Mouse (Mus musculus) limb, embryonic 11.5 days (tissue): ENCODE measurements around the gene Rexo1. TPM values are rescaled to one million over a fixed set of nuclear protein-coding genes. Genes with fewer than 3 reads are reported as not detected.
"Not testable (repeated sequence)": the region's sequence is repeated elsewhere in the genome, so short reads cannot be mapped to it uniquely, and the experiment has no call there.

ENCODE experiments used
- ATAC-seq: fragments of 200-750 bp; cut with Nextera tagmentation; 2 replicates; pipeline ENCODE4 v1.8.0; 2017; ENCODE audit warnings: low read depth; ENCODE audit not compliant: insufficient number of reproducible peaks, low FRiP score, low TSS enrichment
- DNase-seq: peaks from one replicate; pipeline ENCODE4 v3.0.0-alpha.2; 2015; ENCODE audit warnings: low spot score
- H3K27ac ChIP-seq: fragments of 300-500 bp; sonication (generic); replicated peaks from 2 replicates; pipeline ENCODE4 v1.5.1; 2014; ENCODE audit warnings: low read depth, mild to moderate bottlenecking, low read length
- H3K27me3 ChIP-seq: fragments of 300-500 bp; sonication (generic); 2 replicates; pipeline ENCODE4 v1.6.1; 2014; ENCODE audit warnings: mild to moderate bottlenecking, low read length, mixed read lengths; ENCODE audit not compliant: control insufficient read depth, insufficient read depth
- H3K36me3 ChIP-seq: fragments of 300-500 bp; sonication (generic); 2 replicates; pipeline ENCODE4 v1.6.1; 2014; ENCODE audit warnings: mild to moderate bottlenecking, low read length, moderate library complexity, mixed read lengths; ENCODE audit not compliant: control insufficient read depth, insufficient read depth
- H3K4me1 ChIP-seq: fragments of 300-500 bp; sonication (generic); 2 replicates; pipeline ENCODE4 v1.6.1; 2014; ENCODE audit warnings: low read length, mixed read lengths; ENCODE audit not compliant: control insufficient read depth, insufficient read depth
- H3K4me2 ChIP-seq: fragments of 300-500 bp; sonication (generic); 2 replicates; pipeline ENCODE4 v1.6.1; 2014; ENCODE audit warnings: low read depth, mild to moderate bottlenecking, moderate library complexity; ENCODE audit not compliant: severe bottlenecking
- H3K4me3 ChIP-seq: fragments of 300-500 bp; sonication (generic); 2 replicates; pipeline ENCODE4 v1.5.1; 2014; ENCODE audit warnings: low read depth, low read length
- H3K9ac ChIP-seq: fragments of 300-500 bp; sonication (generic); 2 replicates; pipeline ENCODE4 v1.6.1; 2014; ENCODE audit warnings: mild to moderate bottlenecking, low read length
- H3K9me3 ChIP-seq: fragments of 300-500 bp; sonication (generic); 2 replicates; pipeline ENCODE4 v1.6.1; 2016; ENCODE audit warnings: low read length; ENCODE audit not compliant: control insufficient read depth
- WGBS: fragments of 180-500 bp; shearing (Covaris S2); extraction: QIAGEN DNeasy Blood & Tissue Kit; methylation state at CpG from one replicate; pipeline ENCODE4 v1.1.7; 2014; 5-methylcytosine and 5-hydroxymethylcytosine counted together
- polyA plus RNA-seq: library from polyadenylated mRNA; unstranded; fragments of >200 nt; fragmentation: Nextera tagmentation; extraction: Ambion mirVana; gene quantifications from 2 replicates; pipeline ENCODE4 v1.2.1, GENCODE M21; 2014

Gene Rexo1
- polyA plus RNA-seq = 27.2 and 32.6 TPM in 2 replicates

DNA sequence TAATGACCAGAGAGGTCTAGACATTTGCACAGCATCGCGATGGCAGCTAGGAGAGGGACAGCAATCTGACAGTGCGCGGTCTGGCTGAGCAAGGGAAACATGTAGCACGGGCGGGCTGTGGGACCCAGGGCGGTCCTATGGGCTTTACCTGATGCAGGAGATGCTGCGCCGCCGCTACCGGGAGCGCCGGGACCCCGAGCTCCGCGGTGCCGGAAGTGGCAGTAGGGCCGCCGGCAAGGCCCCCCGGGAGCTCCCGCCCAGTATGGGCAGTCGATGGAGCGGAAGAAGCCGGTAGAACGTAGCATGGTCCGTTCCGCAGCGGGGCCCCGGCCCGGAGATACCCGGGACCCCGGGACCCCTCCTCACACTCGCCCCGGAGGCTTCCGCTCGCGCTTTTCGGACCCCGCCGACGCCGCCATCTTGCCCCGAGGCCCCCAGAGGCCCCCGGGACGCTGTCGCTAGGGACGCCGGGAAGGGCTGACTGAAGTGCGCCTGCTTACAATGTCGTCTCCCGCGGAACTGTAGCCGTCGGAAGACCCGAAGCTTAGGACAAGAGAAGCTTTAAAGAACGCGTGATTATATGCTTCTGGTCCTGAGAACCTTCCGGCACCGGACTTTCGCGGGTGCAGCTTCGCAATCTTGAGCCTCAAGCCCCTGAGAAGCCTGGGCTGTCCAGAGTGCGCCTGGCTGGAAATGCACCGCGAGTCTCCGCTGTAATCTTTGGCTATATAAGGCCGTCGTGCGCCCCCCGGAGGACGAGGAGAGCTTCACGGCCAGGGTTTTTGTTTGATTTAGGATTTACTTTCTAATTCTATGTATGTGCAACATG is at the start of gene Rexo1:
Gene Rexo1 (minus strand): TSS at position 445 of the 829 bp plus-strand sequence.
- H3K27ac ChIP-seq = peak within 1 kb of the TSS; percentile 48
- H3K4me3 ChIP-seq = peak within 1 kb of the TSS; percentile 95
- DNase-seq = peak; percentile 97
- ATAC-seq = peak; percentile 78
- H3K27me3 ChIP-seq = no peaks in the 10 kb centered on the region
- peaks cover 9% of the 10 kb centered on the region for H3K4me1 ChIP-seq
- peak within 1 kb of the TSS; percentile 75 for H3K4me2 ChIP-seq
- WGBS = under 1% methylated on average over 72 of the region's 72 CpGs
- H3K9me3 ChIP-seq = no peaks in the 10 kb centered on the region
- peak within 1 kb of the TSS; percentile 79 for H3K9ac ChIP-seq
- H3K36me3 ChIP-seq = peaks cover 3% of the 10 kb centered on the region; the same call in 1 of the 2 replicates

DNA sequence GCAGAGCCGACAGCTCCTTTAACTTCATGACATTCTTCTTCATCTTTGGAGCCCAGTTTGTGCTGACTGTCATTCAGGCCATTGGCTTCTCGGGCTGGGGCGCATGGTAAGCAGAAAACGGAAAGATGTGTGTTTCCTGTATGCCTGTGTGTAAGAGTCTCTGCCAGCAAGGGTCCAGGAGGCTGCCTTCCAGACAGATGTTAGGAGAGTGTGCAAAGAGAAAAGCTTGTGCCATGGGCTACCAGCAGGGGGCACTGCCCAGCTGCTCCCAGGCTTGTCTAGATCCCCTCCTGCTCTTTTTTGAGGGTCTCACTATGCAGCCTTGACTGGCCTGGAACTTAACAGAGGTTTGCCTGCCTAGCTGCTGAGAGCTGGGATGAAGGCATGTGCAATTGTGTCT is 49.7 kb upstream of the Rexo1 start:
- Histone ChIP-seq H3K4me2 (no peak overlapping the region), H3K9me3 (no peaks in the 10 kb centered on the region), H3K4me3 (no peak overlapping the region), H3K4me1 (no peaks in the 10 kb centered on the region), H3K27me3 (no peaks in the 10 kb centered on the region), H3K27ac (no peak overlapping the region), H3K36me3 (peaks cover 37% of the 10 kb centered on the region), H3K9ac (no peak overlapping the region)
- WGBS = 77% methylated on average over 4 of the region's 4 CpGs
- ATAC-seq (no peak), DNase-seq (peak; percentile 72)

DNA sequence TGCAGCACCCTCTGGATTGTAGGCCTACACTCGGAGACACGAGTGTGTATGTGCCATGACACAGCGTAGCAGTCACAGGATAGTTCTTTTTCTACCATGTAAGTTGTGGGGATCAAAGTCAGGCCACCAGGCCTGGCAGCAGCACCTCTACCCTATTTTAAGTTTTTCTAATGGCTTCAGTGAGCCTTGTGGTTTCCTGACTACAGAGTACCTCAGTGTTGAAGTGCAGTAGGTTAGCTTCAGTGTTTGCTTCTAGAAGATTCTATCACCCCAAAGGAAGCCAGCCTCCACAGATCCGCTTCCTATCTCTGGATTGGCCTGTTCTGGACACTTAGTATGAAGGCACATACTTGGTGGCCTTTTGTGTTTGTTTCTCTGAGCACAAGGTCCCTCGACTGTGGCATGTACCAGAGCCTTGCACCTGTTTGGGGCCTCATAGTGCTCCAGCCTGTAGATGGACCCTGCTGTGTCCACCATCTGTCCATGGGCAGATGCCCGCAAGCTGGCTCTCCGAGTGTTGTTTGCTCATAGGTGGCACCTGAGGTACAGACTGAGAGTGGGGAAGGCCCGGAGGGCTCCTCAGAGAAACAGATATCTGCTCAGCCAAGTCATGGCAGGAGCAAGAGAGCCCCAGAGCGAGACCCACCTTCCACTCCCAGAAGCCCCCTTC is 48.9 kb upstream of the Rexo1 start:
- 92% methylated on average over 9 of the region's 9 CpGs for WGBS
- H3K27ac ChIP-seq = no peak overlapping the region
- peaks cover 34% of the 10 kb centered on the region for H3K36me3 ChIP-seq
- H3K4me1 ChIP-seq = no peaks in the 10 kb centered on the region
- no peaks in the 10 kb centered on the region for H3K27me3 ChIP-seq
- ATAC-seq (no peak), DNase-seq (no peak)
- H3K9me3 ChIP-seq = no peaks in the 10 kb centered on the region
- no peak overlapping the region for H3K9ac ChIP-seq
- 0 out of 2 replicates have a peak overlapping the region, but pooled peaks have one; percentile 1 for H3K4me3 ChIP-seq
- no peak overlapping the region for H3K4me2 ChIP-seq

DNA sequence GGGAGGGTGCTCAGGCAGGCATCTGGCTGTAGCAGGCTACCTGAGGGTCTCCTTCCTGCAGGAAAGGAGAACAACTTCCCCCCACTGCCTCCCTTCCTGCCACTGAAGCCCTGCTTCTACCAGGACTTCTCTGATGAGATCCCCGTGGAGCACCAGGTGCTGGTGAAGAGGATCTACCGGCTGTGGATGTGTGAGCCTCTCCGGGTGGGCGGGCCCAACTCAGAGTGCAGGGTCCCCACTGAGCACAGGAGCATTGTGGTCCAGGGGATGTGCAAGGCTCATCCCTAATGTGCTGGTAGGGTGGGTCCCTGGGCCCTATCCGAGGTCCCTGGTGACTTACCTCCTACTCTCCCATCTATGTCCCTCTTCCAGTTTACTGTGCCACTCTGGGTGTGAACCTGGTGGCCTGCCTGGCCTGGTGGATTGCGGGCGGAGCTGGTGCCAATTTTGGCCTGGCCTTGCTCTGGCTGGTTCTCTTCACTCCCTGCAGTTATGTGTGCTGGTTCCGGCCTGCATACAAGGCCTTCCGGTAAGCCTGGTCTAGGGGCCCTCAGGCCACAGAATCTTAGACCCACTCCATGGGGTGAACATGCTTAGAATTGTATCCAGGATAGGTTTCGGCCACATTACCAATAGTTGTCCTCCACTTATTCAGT is 48.0 kb upstream of the Rexo1 start:
- no peak for ATAC-seq
- H3K4me1 ChIP-seq = 0 out of 2 replicates have a peak, but pooled peaks cover under 1% of the 10 kb centered on the region
- DNase-seq = no peak
- H3K4me2 ChIP-seq = no peak overlapping the region
- WGBS = 89% methylated on average over 10 of the region's 10 CpGs
- H3K9ac ChIP-seq = no peak overlapping the region
- peaks cover 28% of the 10 kb centered on the region for H3K36me3 ChIP-seq
- H3K4me3 ChIP-seq = no peak overlapping the region
- no peaks in the 10 kb centered on the region for H3K27me3 ChIP-seq
- H3K9me3 ChIP-seq = no peaks in the 10 kb centered on the region
- no peak overlapping the region for H3K27ac ChIP-seq

DNA sequence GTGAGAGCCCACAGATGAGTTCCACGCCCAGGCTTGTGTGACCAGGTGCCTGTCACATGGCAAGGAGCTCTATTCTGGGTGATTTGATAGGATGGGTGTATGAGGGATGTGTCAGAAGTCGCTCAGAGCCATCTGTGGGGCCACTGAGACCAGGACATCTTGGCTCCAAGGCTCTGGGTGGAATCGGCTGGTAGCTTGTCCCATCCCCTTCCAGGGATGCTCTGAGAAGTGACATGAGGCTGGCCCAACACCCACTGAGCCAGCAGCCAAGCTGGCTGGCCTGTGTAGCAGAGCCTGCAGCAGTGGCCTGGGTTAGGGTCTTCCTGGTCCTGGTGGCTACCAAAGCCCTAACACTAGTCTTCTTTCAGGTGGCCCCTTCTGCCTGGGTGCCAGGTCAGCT is 47.1 kb upstream of the Rexo1 start:
- Histone ChIP-seq H3K27me3 (no peaks in the 10 kb centered on the region), H3K9ac (no peak overlapping the region), H3K9me3 (no peaks in the 10 kb centered on the region), H3K27ac (no peak overlapping the region), H3K4me3 (no peak overlapping the region), H3K36me3 (peaks cover 25% of the 10 kb centered on the region), H3K4me2 (no peak overlapping the region), H3K4me1 (peaks cover 8% of the 10 kb centered on the region)
- DNase-seq (no peak), ATAC-seq (no peak)
- 87% methylated on average over 3 of the region's 3 CpGs for WGBS

DNA sequence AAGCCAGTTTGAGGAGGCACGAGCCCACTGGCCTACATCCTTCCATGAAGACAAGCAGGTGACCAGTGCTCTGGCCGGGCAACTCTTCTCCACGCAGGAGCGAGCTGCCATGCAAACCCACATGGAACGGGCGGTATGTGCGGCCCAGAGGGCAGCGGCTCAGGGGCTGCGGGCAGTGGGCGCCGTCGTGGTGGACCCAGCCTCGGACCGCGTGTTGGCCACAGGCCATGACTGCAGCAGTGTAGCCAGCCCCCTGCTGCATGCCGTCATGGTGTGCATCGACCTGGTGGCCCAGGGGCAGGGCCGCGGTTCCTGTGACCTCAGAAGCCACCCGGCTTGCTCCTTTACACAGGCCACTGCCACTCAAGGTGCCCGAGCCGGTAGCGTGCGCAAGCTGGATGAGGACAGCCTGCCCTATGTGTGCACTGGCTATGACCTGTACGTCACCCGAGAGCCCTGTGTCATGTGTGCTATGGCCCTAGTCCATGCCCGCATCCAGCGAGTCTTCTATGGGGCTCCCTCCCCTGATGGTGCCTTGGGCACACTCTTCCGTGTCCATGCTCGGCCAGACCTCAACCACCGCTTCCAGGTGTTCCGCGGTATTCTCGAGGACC is 45.5 kb upstream of the Rexo1 start:
- Histone ChIP-seq H3K27me3 (no peaks in the 10 kb centered on the region), H3K4me1 (peaks cover 11% of the 10 kb centered on the region), H3K36me3 (peaks cover 19% of the 10 kb centered on the region), H3K9ac (no peak overlapping the region), H3K9me3 (no peaks in the 10 kb centered on the region), H3K27ac (no peak overlapping the region), H3K4me2 (no peak overlapping the region), H3K4me3 (no peak overlapping the region)
- 96% methylated on average over 34 of the region's 34 CpGs for WGBS
- no peak for ATAC-seq
- DNase-seq = no peak

DNA sequence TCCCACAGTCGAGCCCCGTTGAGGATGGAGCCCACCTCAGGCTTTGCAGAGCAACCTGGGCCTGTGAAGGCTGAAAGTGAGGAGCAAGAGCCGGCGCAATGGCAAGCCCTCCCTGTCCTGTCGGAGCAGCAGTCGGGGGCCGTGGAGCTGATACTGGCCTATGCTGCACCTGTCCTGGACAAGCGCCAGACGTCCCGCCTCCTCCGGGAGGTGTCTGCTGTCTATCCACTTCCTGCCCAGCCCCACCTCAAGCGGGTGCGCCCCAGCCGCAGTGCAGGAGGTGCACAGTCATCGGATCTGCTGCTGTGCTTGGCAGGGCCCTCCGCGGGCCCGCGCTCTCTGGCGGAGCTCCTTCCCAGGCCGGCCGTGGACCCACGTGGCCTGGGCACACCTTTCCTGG is 44.9 kb upstream of the Rexo1 start:
- WGBS = 92% methylated on average over 23 of the region's 23 CpGs
- H3K9ac ChIP-seq = no peak overlapping the region
- no peak overlapping the region for H3K27ac ChIP-seq
- H3K36me3 ChIP-seq = peaks cover 16% of the 10 kb centered on the region
- no peaks in the 10 kb centered on the region for H3K27me3 ChIP-seq
- H3K4me3 ChIP-seq = no peak overlapping the region
- DNase-seq (no peak), ATAC-seq (no peak)
- peaks cover 11% of the 10 kb centered on the region for H3K4me1 ChIP-seq
- H3K4me2 ChIP-seq = no peak overlapping the region
- H3K9me3 ChIP-seq = no peaks in the 10 kb centered on the region

DNA sequence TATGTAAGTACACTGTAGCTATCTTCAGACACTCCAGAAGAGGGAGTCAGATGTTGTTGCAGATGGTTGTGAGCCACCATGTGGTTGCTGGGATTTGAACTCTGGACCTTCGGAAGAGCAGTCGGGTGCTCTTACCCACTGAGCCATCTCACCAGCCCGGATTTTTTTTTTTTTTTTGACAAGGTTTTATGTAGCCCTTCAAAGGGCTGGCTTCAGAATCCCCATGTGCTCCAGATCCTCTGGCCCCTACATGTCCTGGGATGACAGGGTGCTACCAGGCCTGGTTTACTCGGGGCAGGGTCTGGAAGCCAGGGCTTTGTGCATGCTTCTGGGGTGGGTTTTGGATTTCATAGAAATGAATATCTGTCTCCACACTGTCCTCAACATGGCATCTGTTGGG is 44.4 kb upstream of the Rexo1 start, which contains the start of gene Gm49322:
Gene Gm49322 (plus strand): TSS at position 301 of the 400 bp plus-strand sequence.
- Histone ChIP-seq H3K36me3 (peaks cover 14% of the 10 kb centered on the region), H3K4me1 (peaks cover 11% of the 10 kb centered on the region)
- not testable (repeated sequence) for H3K4me3 ChIP-seq, DNase-seq, H3K27me3 ChIP-seq, ATAC-seq, H3K9ac ChIP-seq, H3K4me2 ChIP-seq, H3K9me3 ChIP-seq, H3K27ac ChIP-seq
- WGBS = 91% methylated on average over 3 of the region's 4 CpGs
